Comparison of ENCODE assay signal across 34 mouse cellular contexts in genomic region chr8:121926266-121926665, GRCm38 (mm10). TPM values are rescaled to one million over a fixed set of nuclear protein-coding genes. Genes with fewer than 3 reads are reported as not detected.
"Had no signal": no experiment of that assay in that cellular context is flagged by ENCODE, and none has a peak within 500 bp of the region (broad histone marks: within the 10 kb centered on the region; RNA-seq: fewer than 3 reads in every experiment).

No protein-coding gene starts in this region.

- H3K4me3 ChIP-seq: limb, embryonic 10.5 days; limb, embryonic 12.5 days; limb, embryonic 13.5 days; limb, embryonic 15.5 days; liver, embryonic 12.5 days; liver, embryonic 13.5 days; liver, embryonic 15.5 days; lung, embryonic 15.5 days; megakaryocyte, embryonic 14.5 days; midbrain, embryonic 10.5 days; midbrain, embryonic 12.5 days; midbrain, embryonic 13.5 days; midbrain, embryonic 15.5 days; neural tube, embryonic 12.5 days had no signal

- H3K27me3 ChIP-seq: limb, embryonic 12.5 days; limb, embryonic 13.5 days; limb, embryonic 15.5 days; liver, embryonic 12.5 days; liver, embryonic 15.5 days; lung, embryonic 15.5 days; midbrain, embryonic 12.5 days; midbrain, embryonic 13.5 days; midbrain, embryonic 15.5 days; neural tube, embryonic 12.5 days had no signal

- H3K27ac ChIP-seq: limb, embryonic 10.5 days; limb, embryonic 12.5 days; limb, embryonic 13.5 days; limb, embryonic 15.5 days; liver, embryonic 12.5 days; liver, embryonic 13.5 days; liver, embryonic 14.5 days; liver, embryonic 15.5 days; lung, embryonic 15.5 days; macrophage; midbrain, embryonic 10.5 days; midbrain, embryonic 12.5 days; midbrain, embryonic 13.5 days; midbrain, embryonic 15.5 days; neural tube, embryonic 12.5 days had no signal

- H3K36me3 ChIP-seq: limb, embryonic 10.5 days; limb, embryonic 12.5 days; limb, embryonic 13.5 days; limb, embryonic 15.5 days; liver, embryonic 12.5 days; liver, embryonic 13.5 days; liver, embryonic 15.5 days; lung, embryonic 15.5 days; midbrain, embryonic 10.5 days; midbrain, embryonic 12.5 days; midbrain, embryonic 13.5 days; midbrain, embryonic 15.5 days; neural tube, embryonic 12.5 days had no signal

- H3K4me1 ChIP-seq: limb, embryonic 12.5 days; limb, embryonic 13.5 days; liver, embryonic 12.5 days; liver, embryonic 13.5 days; liver, embryonic 15.5 days; midbrain, embryonic 12.5 days; midbrain, embryonic 13.5 days; midbrain, embryonic 15.5 days had no signal

- H3K4me2 ChIP-seq: limb, embryonic 12.5 days; limb, embryonic 13.5 days; limb, embryonic 15.5 days; liver, embryonic 11.5 days; liver, embryonic 12.5 days; liver, embryonic 13.5 days; liver, embryonic 15.5 days; lung, embryonic 14.5 days; lung, embryonic 15.5 days; midbrain, embryonic 11.5 days; midbrain, embryonic 12.5 days; midbrain, embryonic 13.5 days; midbrain, embryonic 15.5 days; neural tube, embryonic 12.5 days had no signal

- H3K9ac ChIP-seq: limb, embryonic 12.5 days; limb, embryonic 13.5 days; limb, embryonic 15.5 days; liver, embryonic 12.5 days; liver, embryonic 13.5 days; liver, embryonic 14.5 days; liver, embryonic 15.5 days; lung, embryonic 14.5 days; lung, embryonic 15.5 days; midbrain, embryonic 12.5 days; midbrain, embryonic 13.5 days; midbrain, embryonic 15.5 days; neural tube, embryonic 12.5 days had no signal

- H3K9me3 ChIP-seq: limb, embryonic 10.5 days; limb, embryonic 12.5 days; limb, embryonic 13.5 days; limb, embryonic 15.5 days; liver, embryonic 12.5 days; liver, embryonic 13.5 days; liver, embryonic 15.5 days; lung, embryonic 15.5 days; megakaryocyte, embryonic 14.5 days; midbrain, embryonic 10.5 days; midbrain, embryonic 12.5 days; midbrain, embryonic 13.5 days; midbrain, embryonic 15.5 days; neural tube, embryonic 12.5 days had no signal

- ATAC-seq: liver, embryonic 12.5 days; lung, postnatal 0 days; midbrain, embryonic 15.5 days; midbrain, embryonic 16.5 days had no signal

RNA-seq across cellular contexts. Expression of gene Car5a, which starts 18.4 kb away (rescaled TPM):
- total RNA-seq: left cerebral cortex, postnatal 10 days; left cerebral cortex, postnatal 25 days; left cerebral cortex, postnatal 36 days; megakaryocyte progenitor cell, adult 5-6 weeks; megakaryocyte, adult 5-6 weeks; megakaryocyte-erythroid progenitor cell, adult 5-6 weeks; midbrain, postnatal 0 days; monocyte, adult 5-6 weeks had no signal
- polyA plus RNA-seq: limb, embryonic 10.5 days; limb, embryonic 11.5 days; limb, embryonic 13.5 days; limb, embryonic 14.5 days; limb, embryonic 15.5 days; lung, embryonic 14.5 days; lung, embryonic 15.5 days; lung, embryonic 16.5 days; macrophage; midbrain, embryonic 14.5 days; neural tube, embryonic 11.5 days had no signal
